Mouse (Mus musculus) MEL (cell line): ENCODE measurements around the gene Rtcb. TPM values are rescaled to one million over a fixed set of nuclear protein-coding genes. Genes with fewer than 3 reads are reported as not detected.

Experiments used
- DNase-seq: peaks from one replicate; pipeline ENCODE4 v3.0.0; 2011; ENCODE audit warnings: low read depth, low spot score
- H3K27ac ChIP-seq: 2 replicates; pipeline ENCODE4 v1.5.1; 2012; ENCODE audit warnings: low read depth, mild to moderate bottlenecking, control low read depth, low read length, moderate library complexity; ENCODE audit not compliant: control insufficient read depth
- H3K27me3 ChIP-seq, 2 experiments: fragments of 150-350 bp in 1 of 2; sonication (generic) in 1 of 2; 2 replicates each; pipeline ENCODE4 v1.6.1; 2012; ENCODE audit warnings: low read length in 2 of 2, mild to moderate bottlenecking in 2 of 2, improper control_type of control experiment in 1 of 2, moderate library complexity in 1 of 2; ENCODE audit not compliant: insufficient read depth in 2 of 2, control insufficient read depth in 1 of 2
- H3K36me3 ChIP-seq, 2 experiments: 2 replicates each; pipeline ENCODE4 v1.6.1; 2012 to 2014; ENCODE audit warnings: low read length in 2 of 2, improper control_type of control experiment in 1 of 2, inconsistent platforms in 1 of 2, mild to moderate bottlenecking in 1 of 2; ENCODE audit not compliant: insufficient read depth in 2 of 2, control insufficient read depth in 1 of 2
- H3K4me1 ChIP-seq, 2 experiments: fragments of 150-350 bp in 1 of 2; sonication (generic) in 1 of 2; 2 replicates each; pipeline ENCODE4 v1.6.1; 2012; ENCODE audit warnings: low read length in 2 of 2, improper control_type of control experiment in 1 of 2, mild to moderate bottlenecking in 1 of 2; ENCODE audit not compliant: insufficient read depth in 2 of 2, control insufficient read depth in 1 of 2
- H3K4me3 ChIP-seq, 2 experiments: fragments of 150-350 bp in 1 of 2; sonication (generic) in 1 of 2; 2 replicates each; pipeline ENCODE4 v1.5.1; 2012; ENCODE audit warnings: low read depth in 2 of 2, low read length in 2 of 2, mild to moderate bottlenecking in 2 of 2, moderate library complexity in 2 of 2, control low read depth in 1 of 2, improper control_type of control experiment in 1 of 2; ENCODE audit not compliant: control insufficient read depth in 1 of 2, insufficient read depth in 1 of 2
- H3K79me2 ChIP-seq: 2 replicates; pipeline ENCODE4 v1.6.1; 2012; ENCODE audit warnings: mild to moderate bottlenecking, low read length, moderate library complexity; ENCODE audit not compliant: control insufficient read depth, poor library complexity, insufficient read depth
- H3K9ac ChIP-seq: 2 replicates; pipeline ENCODE4 v1.6.1; 2012; ENCODE audit warnings: low read depth, mild to moderate bottlenecking, control low read depth, low read length, moderate library complexity; ENCODE audit not compliant: control insufficient read depth, poor library complexity, severe bottlenecking
- H3K9me3 ChIP-seq: fragments of 150-350 bp; sonication (generic); replicated peaks from 2 replicates; pipeline ENCODE4 v1.6.1; 2012; ENCODE audit warnings: mild to moderate bottlenecking, low read length, improper control_type of control experiment, moderate library complexity; ENCODE audit not compliant: insufficient read depth
- CHD2 ChIP-seq: IDR thresholded peaks from 2 replicates; pipeline ENCODE4 v1.6.1; 2011; ENCODE audit warnings: low read length, improper control_type of control experiment
- EP300 ChIP-seq, 2 experiments: IDR thresholded peaks; 2 replicates each; pipeline ENCODE4 v1.6.1; 2011; ENCODE audit warnings: improper control_type of control experiment in 2 of 2, low read length in 2 of 2, low read depth in 1 of 2, mild to moderate bottlenecking in 1 of 2
- ETS1 ChIP-seq: IDR thresholded peaks from 2 replicates; pipeline ENCODE4 v1.6.1; 2012; ENCODE audit warnings: low read depth, mild to moderate bottlenecking, inconsistent platforms, low read length, improper control_type of control experiment, moderate library complexity
- GABPA ChIP-seq: IDR thresholded peaks from 2 replicates; pipeline ENCODE4 v1.6.1; 2012; ENCODE audit warnings: low read depth, mild to moderate bottlenecking, inconsistent platforms, low read length, improper control_type of control experiment, moderate library complexity
- GATA1 ChIP-seq: IDR thresholded peaks from 2 replicates; pipeline ENCODE4 v1.6.1; 2011; ENCODE audit warnings: low read depth, low read length, improper control_type of control experiment
- HCFC1 ChIP-seq: IDR thresholded peaks from 2 replicates; pipeline ENCODE4 v1.6.1; 2012; ENCODE audit warnings: low read depth, mild to moderate bottlenecking, inconsistent platforms, low read length, improper control_type of control experiment, moderate library complexity
- KAT2A ChIP-seq: conservative IDR thresholded peaks from 2 replicates; pipeline ENCODE4 v1.6.1; 2012; ENCODE audit warnings: low read depth, low read length, improper control_type of control experiment, inconsistent platforms
- MXI1 ChIP-seq: IDR thresholded peaks from 2 replicates; pipeline ENCODE4 v1.6.1; 2011; ENCODE audit warnings: mild to moderate bottlenecking, low read depth, low read length, improper control_type of control experiment
- NRF1 ChIP-seq: IDR thresholded peaks from 2 replicates; pipeline ENCODE4 v1.6.1; 2014; ENCODE audit warnings: low read depth, mild to moderate bottlenecking, inconsistent platforms, low read length, improper control_type of control experiment, moderate library complexity; ENCODE audit not compliant: poor library complexity, insufficient read depth, severe bottlenecking
- RAD21 ChIP-seq: IDR thresholded peaks from 2 replicates; pipeline ENCODE4 v1.6.1; 2011; ENCODE audit warnings: mild to moderate bottlenecking, low read depth, low read length, improper control_type of control experiment
- RCOR1 ChIP-seq: IDR thresholded peaks from 2 replicates; pipeline ENCODE4 v1.6.1; 2012; ENCODE audit warnings: low read depth, mild to moderate bottlenecking, inconsistent platforms, low read length, improper control_type of control experiment
- TCF12 ChIP-seq: IDR thresholded peaks from 2 replicates; pipeline ENCODE4 v1.6.1; 2014; ENCODE audit warnings: low read depth, mild to moderate bottlenecking, inconsistent platforms, low read length, improper control_type of control experiment, moderate library complexity
- UBTF ChIP-seq: IDR thresholded peaks from 2 replicates; pipeline ENCODE4 v1.6.1; 2012; ENCODE audit warnings: low read depth, mild to moderate bottlenecking, inconsistent platforms, low read length, improper control_type of control experiment, moderate library complexity, borderline replicate concordance; ENCODE audit not compliant: insufficient read depth
- ZC3H11A ChIP-seq: IDR thresholded peaks from 2 replicates; pipeline ENCODE4 v1.6.1; 2012; ENCODE audit warnings: low read depth, mild to moderate bottlenecking, inconsistent platforms, low read length, improper control_type of control experiment
- ZNF384 ChIP-seq: IDR thresholded peaks from 2 replicates; pipeline ENCODE4 v1.6.1; 2012; ENCODE audit warnings: low read depth, mild to moderate bottlenecking, inconsistent platforms, low read length, improper control_type of control experiment
- polyA plus RNA-seq, 2 experiments: library from polyadenylated mRNA; stranded (reverse) in 1 of 2; unstranded in 1 of 2; fragments of >175 nt in 1 of 2; fragments of >200 nt in 1 of 2; gene quantifications; 2 replicates each; pipeline versions ENCODE4 v1.2.1 to v1.2.4; 2012; ENCODE audit warnings: low replicate concordance in 2 of 2, low read depth in 1 of 2; ENCODE audit not compliant: insufficient read length in 2 of 2, insufficient read depth in 1 of 2, missing spikeins in 1 of 2
- total RNA-seq: library from RNA; depleted of rRNA; stranded (reverse); fragments of 300-350 nt; gene quantifications from 2 replicates; pipeline ENCODE4 v1.2.3, GENCODE M21; 2012

The Rtcb gene
- total and polyA plus RNA-seq, 3 experiments = 110 to 215 (median 197) TPM

- Histone ChIP-seq H3K79me2 (no peaks in the 10 kb centered on the region), H3K9me3 (no peaks in the 10 kb centered on the region), H3K27me3 (peaks cover 0 to 1% of the 10 kb centered on the region in 2 experiments)
- TF ChIP-seq EP300 (IDR thresholded peaks at IDR 0.05; ENCODE audit: low read depth in 1 of 2, low read length in 2 of 2) = no peak
- TF ChIP-seq ETS1 = no peak
- TF ChIP-seq GATA1 = no peak
- no peak for TF ChIP-seq GABPA
- no peak for TF ChIP-seq MXI1
- TF ChIP-seq, all 39 proteins: peak for 0
- no peaks in the 10 kb centered on the region for H3K36me3 ChIP-seq
- H3K9ac ChIP-seq = no peak overlapping the region
- no peak overlapping the region for H3K27ac ChIP-seq
- DNase-seq = no peak
- H3K4me3 ChIP-seq = no peak overlapping the region
- H3K4me1 ChIP-seq = no peaks in the 10 kb centered on the region
Measured at GRCm38 (mm10) chr10:86006455-86006854, 48.8 kb upstream of the Rtcb start.

GRCm38 (mm10) chr10:86000447-86000846 lies 42.8 kb upstream of the Rtcb start:
- DNase-seq = no peak
- TF ChIP-seq NRF1 = no peak
- no peak for TF ChIP-seq RCOR1
- TF ChIP-seq HCFC1 = no peak
- TF ChIP-seq RAD21 = no peak
- TF ChIP-seq UBTF = no peak
- no peak for TF ChIP-seq KAT2A
- no peak for TF ChIP-seq TCF12
- no peak for TF ChIP-seq ZC3H11A

GRCm38 (mm10) chr10:85994543-85995104 lies 37.0 kb upstream of the Rtcb start:
- no peaks in the 10 kb centered on the region for H3K79me2 ChIP-seq
- no peak for DNase-seq
- H3K4me3 ChIP-seq = no peak overlapping the region
- no peak overlapping the region for H3K9ac ChIP-seq
- H3K36me3 ChIP-seq = no peaks in the 10 kb centered on the region
- no peaks in the 10 kb centered on the region; a peak in 1 of 4 replicates for H3K27me3 ChIP-seq
- no peak overlapping the region for H3K27ac ChIP-seq
- no peaks in the 10 kb centered on the region for H3K9me3 ChIP-seq
- 0 out of 4 replicates have a peak, but pooled peaks cover 0 to 2% of the 10 kb centered on the region in 2 experiments for H3K4me1 ChIP-seq
- TF ChIP-seq ETS1 = no peak
- no peak for TF ChIP-seq ZNF384
- no peak for TF ChIP-seq MXI1
- TF ChIP-seq RCOR1 = no peak
- no peak for TF ChIP-seq CHD2

More at GRCm38 (mm10) chr10:86000447-86000846, 42.8 kb upstream of the Rtcb start:
- Histone ChIP-seq H3K27me3 (peaks cover 0 to 1% of the 10 kb centered on the region in 2 experiments), H3K79me2 (no peaks in the 10 kb centered on the region), H3K36me3 (no peaks in the 10 kb centered on the region), H3K4me1 (0 out of 4 replicates have a peak, but pooled peaks cover 0 to 2% of the 10 kb centered on the region in 2 experiments), H3K4me3 (no peak overlapping the region), H3K27ac (no peak overlapping the region), H3K9ac (no peak overlapping the region), H3K9me3 (no peaks in the 10 kb centered on the region)
